Mouse (Mus musculus) layer of hippocampus, postnatal 10 days (tissue): ENCODE measurements around the gene Mical3. TPM values are rescaled to one million over a fixed set of nuclear protein-coding genes. Genes with fewer than 3 reads are reported as not detected.

Experiments used
- DNase-seq, 2 experiments: peaks; one replicate each; pipeline ENCODE4 v3.0.0; 2021; ENCODE audit warnings: low spot score in 2 of 2
- long read RNA-seq: library from polyadenylated mRNA; stranded (forward); transcript quantifications from one replicate; pipeline ENCODE4 v2.0.0, GENCODE M21; 2023
- total RNA-seq, 2 experiments: library from RNA; stranded (reverse); gene quantifications; 2 replicates each; pipeline ENCODE4 v1.2.3; 2021

The Mical3 gene
- 10 to 100 TPM; 90.1 to 98.8 TPM for total RNA-seq
- long read RNA-seq, partial matches to known transcripts: 1 of 6 reads
- long read RNA-seq, other reads (novel, unspliced or antisense): 5 of 6 reads

DNA sequence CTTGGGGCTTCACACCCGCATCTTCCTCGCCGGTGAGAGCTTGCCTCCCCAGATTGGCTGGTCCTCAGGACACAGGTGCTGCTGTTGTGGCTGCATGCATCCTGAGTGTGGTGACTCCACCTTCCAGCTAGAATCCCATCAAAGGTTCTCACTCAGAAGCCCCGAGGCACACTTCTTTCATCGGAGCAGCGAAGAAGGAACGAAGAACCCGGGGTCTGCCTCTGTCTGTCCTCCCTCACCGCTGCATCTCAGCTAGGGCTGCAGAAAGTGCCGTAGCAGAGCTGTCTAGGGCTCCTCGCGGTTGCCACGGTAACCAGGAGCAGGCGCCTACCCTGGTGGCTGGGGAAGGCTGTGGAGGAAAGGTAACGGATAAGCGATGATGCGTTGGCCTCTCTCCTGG, at the start of gene Mical3:
Mical3 (minus strand) TSS at position 227 of the 400 bp plus-strand sequence.
- peak; percentile 57 to 70 for DNase-seq

DNA sequence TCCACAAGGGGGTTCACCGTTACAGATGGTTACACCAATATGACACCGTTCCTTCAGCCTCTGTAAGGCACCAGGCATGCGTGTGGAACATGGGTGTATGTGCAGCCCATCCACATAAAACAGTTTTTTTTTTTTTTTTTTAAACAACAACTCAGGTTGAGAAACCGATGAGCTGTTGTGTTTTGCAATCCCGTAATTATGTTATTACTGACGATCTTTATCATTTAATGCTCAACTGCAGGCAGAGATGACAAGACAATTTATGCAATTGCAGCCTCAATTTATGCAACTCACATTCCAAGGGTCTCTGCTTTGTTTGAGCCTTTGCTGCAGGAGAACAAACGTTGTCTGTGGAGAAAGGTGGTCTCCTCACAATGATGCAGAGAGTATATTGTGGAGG, 49.0 kb upstream of the Mical3 start:
- DNase-seq: no peak

DNA sequence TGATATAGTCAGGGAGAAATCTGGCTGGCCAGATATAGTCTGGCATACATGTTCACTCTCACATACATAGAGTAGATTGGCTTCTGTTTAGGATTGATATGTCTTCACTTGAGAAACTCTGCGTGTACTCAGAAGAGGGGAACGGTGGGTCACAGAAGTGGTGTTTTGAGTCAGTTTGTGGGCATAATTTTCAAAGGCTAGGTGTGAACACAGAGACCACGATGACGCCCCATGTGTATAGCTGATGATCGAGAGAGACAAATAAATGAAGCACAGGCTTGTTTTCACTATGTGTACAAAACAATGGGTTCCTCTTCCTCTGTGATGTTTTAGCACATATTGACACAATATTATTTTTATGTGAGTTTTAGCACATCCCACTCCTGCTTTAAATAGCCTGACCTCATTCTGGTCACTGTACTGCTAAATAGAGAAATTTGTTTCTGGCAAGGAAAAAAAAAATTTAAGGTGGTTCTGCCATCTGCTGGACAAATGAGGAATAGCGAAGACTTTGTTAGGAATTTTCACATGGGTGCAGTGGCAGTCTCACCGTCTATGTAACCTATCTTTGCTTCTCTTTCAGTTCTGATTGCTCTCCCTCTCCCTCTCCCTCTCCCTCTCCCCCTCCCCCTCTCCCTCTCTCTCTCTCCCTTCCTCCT, 48.0 kb upstream of the Mical3 start:
- peak; percentile 75 to 81 for DNase-seq

DNA sequence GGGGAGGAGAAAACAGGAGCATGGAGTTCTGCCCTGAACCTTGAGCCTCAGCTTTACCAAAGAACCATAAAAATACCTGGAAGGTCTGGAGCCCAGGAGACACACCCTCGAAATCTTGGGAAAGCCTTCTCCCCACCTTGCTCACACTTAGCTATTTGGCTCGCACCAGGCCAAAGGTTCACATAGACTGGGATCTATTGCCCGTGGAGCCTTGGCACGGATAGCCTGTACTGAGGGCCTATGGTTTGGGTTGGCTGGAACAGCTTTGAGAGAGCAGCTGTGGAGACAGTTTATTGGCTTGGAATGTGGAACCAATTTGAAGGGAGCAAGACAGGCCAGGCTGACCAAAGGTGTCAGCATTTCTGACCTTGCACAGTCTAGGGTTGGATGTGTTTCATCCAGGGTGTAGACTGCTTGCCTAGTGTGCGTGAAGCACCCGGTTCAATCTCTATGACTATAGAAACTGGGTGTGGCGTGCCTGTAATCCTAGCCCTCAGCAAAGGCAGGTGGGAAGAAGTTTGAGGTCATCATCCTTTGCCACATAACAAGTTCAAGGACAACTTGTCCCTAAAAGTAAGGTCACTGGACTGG, 46.4 kb upstream of the Mical3 start:
- no peak for DNase-seq

DNA sequence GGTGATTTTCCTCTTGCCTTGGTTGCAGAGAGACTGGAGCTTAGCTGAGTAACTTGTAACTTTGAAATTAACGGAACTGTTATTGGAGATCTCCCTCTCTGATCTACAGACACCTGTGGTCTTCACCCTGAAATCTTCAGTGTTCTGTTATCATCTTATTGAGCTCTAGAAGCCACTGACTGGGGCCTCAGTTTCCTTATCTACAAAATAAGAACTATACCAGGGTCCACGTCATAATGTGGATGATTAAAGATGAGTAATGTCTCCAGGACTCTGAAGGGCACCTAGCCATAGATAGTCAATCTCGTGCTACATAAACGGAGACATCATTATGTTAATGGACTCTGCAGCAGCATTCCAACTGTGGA, 45.9 kb upstream of the Mical3 start:
- DNase-seq: no peak

DNA sequence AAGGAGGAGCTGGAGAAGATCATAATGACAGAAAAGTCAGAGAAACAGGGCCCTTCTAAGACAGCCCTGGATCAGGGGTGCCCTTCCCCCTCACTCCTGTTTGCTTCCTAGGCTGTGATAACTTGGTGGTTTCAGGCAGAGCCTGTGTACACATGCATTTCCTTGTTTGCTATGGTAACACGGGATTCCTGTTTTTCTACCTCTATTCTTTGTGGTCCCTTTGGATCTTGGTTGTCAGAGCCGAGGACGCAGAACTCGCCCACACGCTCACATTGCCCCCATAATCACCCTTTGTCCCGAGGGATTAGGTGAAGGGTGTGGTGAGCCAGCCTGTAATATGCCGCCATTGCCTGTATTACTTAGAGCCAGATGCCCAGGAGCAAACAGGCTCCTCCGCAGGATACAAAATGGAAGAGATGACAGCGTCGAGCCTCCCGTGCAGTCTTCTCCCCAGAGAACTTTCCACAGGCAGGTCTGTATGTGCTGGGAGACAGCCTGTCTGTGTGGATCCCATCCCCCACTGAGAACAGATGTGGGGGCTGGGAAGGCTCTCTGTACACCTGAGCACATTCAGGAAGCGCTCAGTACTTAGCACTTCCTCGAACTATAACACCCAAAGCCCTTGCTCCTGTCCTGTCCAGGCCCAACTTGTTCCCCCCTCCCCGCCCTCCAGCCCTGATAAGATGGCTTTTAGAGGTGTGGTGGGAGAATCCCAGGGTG, 45.4 kb upstream of the Mical3 start:
- no peak for DNase-seq

DNA sequence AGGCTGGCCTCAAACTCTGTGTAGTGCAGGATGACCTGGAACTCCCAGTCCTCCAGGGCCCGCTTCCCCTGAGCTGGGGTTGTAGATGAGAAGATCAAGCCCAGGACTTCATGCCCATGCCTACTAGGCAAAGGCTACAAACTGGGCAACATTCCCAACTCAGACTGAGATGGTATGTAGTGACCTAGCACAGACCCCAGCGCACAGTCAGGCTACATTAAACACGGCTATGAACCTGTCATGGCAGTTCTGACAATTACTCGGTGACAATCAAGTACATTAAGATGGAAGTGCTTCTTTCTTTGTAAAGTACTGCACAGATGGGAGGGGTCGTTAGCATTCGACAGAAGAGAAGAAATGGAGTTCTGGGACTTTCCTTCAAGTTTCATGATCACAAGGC, 44.0 kb upstream of the Mical3 start:
- no peak for DNase-seq

DNA sequence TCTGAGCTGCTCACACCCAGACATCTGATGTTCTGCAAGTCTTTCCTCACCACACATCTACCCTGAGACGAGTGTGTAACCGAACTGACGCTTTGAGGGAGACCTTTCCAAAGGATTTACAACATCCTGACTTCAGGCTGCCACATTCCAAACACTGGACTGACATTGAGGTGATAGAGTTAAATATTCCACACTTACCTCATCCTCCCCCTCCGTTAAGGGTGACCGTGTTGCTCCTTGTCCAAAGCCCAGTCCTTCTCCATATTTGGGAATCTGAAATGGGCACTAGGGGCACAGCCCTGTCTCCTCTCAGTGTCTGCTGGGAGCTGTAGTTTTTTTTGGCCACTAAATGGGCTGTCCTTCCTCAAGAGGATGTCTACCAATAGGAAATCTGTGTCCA, 42.7 kb upstream of the Mical3 start:
- no peak for DNase-seq

DNA sequence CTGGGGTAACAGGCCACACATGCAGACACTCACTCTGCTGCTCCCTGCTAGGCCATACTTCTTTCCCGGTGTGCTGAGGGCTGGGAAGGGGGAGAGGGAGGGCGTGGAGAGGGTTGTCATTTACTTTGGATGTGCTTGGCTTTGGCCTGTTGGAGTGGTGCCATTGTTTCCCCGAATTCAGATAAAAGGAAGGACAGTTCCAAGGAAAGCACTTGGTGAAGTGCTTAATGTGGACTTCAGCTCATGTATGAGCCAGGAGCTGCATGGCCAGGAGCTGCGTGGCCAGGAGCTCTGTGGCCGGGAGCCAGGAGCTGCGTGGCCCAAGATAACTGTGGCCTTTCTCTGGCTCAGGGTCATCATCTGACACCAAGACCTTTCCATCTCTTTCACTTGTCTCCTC, 40.3 kb upstream of the Mical3 start:
- DNase-seq: no peak

DNA sequence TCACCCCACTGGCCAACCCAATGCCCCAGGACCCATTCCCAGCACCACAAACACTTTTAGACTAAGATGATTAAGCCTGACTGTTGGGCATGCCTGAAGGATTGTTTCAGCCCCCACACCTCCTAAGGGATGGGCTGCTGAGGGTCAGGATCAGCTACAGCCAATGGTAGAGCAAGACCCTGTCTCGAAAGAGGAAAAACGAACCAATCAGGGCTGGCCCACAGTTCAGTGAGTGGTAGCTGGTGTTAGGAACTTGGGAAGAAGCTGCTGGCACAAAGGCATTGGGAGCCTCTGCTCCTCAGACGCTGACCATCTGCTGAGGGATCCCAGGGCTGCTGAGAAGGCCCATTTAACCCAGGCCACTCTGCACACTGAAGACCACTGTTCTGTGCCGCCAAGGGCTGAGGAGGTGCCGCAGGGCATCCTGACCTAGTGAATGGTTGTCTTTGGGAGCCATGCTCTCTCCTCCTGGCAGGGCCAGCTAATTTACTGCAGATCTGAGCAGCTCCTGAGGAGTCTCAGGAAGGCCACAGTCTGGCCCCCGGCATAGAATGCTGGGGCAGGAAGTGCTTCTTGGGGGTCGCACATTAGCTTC, 36.7 kb upstream of the Mical3 start:
- no peak for DNase-seq

DNA sequence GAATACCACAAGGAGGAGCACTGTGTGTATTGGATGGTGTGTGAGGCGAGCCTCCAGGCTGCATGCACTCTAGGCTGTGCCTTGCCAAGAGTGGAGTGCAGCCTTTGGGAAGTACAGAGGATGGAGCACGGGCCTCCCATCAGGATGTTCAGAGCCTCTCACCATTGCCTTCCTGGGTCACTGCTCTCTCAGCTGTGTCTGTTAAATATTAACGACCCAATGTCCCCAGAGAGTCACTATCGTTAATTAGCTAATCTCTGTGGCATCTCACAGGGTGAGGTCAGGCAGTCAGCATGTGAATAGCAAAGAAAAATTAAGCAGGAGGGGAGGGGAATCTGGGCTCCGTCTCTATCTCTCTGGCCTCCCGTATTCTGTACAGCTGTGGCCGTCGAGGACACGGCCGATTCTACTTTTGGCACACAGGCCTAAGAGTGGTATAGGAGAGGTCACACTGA, 35.3 kb upstream of the Mical3 start:
- no peak for DNase-seq

DNA sequence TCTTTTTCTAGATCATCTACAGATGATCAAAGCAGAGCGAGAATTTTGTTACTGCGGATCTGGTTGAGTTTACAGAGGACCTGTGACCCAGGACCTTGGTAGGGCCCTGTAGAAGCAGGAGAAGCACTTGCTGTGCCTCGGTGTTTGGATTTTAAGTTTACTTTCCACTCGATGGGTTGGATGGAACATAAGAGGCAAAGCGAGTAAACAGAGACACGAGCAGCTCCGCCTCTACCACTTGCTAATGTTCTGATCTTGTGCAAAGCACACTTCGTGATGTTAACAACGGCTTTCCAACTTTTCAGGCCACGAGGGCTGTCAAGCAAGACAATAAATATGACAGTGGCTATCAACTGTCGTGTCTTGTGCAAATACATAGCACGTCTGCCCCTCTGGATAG, 31.8 kb upstream of the Mical3 start:
- no peak for DNase-seq

DNA sequence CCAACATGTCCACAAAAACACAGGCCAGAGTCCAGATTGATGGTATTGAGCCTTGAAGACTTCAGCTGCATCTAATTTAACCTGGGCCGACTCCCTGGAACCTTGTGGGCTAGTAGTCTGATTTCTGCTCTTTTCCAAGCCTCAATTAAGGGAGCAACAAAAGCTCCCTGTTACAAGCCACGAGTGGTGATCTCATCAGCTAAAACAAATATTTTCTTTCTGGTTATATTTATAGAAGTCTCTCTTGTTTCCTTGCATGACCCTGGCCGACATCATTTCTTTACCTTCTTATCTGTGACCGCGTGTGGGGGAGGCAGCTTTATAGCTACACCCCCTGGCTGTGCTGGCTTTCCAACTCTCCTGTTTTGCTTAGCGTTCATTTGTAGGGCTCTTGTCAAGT, 29.3 kb upstream of the Mical3 start:
- DNase-seq: no peak

DNA sequence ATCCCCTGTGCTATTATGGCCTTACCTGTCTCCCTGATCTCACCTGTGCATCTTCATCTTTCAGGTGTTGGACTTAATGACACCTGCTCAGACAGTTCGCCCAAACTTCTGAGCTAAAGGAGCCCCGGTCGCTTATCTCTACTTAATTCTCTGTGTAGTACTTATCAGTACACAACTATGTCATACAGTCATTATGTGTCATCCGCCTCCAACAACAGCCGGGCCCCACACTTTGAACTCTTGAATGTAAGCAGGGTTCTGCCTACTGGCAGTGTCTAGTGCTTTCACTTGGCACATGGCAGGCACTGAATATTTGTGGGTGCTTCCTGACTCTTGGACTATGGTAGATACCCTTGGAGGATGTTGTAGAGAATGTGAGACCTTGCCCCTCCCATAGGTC, 28.8 kb upstream of the Mical3 start:
- DNase-seq: no peak

DNA sequence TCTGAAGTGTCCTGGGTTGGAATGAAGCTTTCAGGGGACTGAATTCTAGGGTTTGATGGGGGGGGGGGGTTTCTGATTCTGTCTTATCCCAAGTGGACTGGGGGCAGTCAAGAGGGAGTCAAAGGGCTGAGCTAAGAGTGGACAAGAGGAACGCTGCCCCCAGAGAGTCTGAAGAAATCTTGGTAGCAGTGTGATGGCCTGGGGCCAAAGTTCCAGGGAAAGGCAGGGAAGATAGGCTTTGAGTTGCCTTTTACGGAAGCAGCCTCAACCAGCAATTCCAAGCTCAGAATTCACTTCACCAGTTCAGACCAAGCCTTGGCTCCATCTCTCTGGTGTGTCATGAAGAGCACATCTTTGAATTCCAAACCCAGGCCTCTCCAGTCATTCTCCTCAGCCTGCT, 25.2 kb upstream of the Mical3 start:
- no peak for DNase-seq

DNA sequence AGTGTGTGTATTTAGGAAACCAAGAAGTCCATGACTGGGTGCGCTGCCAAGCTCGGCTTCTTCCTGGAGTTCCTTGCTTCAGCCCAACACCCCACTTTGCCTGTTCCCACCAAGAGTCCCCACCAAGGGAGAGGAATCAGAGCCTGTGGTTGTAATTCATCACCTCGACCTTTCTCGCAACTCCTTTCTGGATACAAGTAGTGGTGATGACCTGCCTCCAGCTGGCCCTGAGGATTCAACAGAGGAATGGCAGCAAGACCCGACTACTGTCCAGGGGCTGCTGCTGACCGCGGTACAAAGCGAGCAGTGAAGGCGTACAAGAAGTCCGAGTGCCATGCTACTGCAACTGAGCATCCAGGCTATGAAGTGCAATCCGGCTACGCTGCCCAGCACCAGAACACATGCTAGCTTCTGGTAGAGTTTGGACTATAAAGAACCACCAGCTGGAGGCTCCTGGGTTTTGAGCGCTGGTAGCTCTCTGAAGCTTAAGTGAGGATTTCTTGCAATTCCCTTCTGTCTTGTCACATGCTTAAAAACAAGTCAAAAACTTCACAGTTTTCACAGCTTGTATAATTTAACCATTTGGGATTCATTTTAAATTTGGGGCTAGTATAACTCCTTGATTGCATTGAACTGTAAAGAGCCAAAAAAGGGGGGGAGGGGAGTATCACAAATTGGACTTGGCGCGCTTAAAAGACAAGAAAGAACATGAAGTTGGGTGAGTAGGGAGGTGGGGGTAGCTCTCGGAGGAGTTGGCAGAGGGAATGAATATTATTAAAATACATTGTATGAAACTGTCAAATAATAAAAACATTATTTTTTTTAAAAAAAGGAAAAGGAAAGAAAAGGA, 23.9 kb upstream of the Mical3 start:
- no peak for DNase-seq

DNA sequence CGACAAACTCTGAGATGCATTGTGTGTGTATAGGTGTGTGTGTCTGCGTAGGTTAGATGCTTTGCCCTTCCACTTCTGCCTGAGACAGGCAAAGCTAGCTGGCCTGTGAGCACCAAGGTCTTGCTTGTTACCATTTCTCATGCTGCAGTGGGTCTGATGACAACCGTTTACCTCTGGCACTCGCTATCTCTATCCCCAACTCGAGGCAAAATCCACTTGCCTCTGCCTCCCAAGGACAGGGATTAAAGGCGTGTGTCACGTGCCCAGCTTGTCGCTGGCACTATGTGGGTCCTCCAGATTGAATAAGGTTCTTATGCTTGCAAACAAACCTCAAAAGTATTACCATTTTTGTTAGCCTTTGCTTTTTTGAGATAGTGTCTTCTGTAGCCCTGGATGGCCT, 22.4 kb upstream of the Mical3 start:
- DNase-seq: no peak

DNA sequence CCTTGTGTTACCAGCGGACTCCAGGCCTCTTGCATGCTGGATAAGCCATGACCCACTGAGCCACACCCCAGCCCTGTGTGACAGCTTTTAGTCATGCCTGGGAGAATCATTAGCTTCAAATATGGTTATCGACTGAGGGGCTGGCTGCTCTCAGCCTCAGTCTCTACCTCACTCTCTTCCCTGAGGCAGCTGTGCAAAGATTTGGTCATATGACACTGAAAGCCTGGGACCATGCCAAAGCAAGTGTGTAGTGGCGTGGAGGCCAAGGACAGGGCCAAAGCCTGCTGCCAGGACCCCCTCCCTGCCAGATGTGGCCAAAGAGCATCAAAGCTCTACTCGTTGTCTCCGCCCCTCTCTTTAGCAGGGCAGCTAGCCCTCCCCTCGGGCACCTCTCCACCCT, 20.9 kb upstream of the Mical3 start:
- no peak for DNase-seq

DNA sequence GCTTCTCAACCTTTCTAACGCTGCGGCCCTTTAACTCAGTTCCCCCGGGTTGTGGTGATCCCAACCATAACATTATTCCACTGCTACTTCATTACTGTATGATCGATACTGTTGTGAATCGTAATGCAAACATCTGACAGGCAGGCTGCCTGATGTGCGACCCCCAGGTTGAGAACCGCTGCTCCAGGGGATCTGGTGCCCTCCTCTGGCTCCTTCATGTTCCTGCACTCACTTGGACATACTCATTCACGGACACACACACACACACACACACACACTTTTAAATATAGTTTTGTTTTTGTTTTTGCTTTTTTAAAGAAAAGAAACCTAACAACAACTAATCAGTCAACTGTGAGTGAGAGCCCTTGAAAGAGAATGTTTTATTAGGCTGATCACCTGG, 19.3 kb upstream of the Mical3 start:
- DNase-seq: no peak

DNA sequence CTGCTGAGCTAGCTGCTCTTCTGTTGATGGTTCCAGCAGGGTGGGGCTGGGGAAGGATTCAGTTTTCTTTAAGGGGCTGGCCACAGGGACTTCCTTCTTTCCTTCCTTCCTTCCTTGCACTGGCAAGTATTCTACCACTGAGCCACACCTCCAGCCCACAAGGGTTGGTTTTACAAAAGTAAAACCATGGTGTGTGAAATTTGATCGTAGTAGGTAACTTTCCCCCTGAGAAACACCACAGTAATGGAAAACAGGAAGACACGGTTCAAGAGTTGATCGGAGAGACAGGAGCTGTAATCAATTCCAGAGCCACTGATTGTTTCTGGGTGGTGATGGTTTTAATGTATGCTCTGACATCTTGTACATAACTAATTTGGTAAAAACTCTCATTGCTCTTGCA, 18.6 kb upstream of the Mical3 start:
- DNase-seq: no peak

DNA sequence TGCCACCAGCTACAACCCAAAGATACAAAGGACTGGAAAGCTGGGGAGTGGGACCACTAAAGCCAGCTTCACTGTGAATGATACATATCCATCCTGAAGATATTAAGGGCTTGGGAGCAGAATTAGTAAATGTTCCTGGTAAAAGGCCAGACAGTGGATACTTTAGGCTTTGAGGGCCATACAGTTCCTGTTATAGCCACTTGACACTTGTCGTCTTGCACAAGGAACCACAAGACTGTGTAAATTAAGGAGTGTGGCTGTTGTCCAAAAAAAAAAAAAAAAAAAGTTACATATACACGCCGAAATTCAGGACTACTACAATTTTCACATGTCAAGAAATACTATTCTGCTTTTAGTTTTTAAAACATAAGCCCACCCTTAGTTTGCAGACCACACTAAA, 17.6 kb upstream of the Mical3 start:
- no peak for DNase-seq
